In the genomic region with DNA sequence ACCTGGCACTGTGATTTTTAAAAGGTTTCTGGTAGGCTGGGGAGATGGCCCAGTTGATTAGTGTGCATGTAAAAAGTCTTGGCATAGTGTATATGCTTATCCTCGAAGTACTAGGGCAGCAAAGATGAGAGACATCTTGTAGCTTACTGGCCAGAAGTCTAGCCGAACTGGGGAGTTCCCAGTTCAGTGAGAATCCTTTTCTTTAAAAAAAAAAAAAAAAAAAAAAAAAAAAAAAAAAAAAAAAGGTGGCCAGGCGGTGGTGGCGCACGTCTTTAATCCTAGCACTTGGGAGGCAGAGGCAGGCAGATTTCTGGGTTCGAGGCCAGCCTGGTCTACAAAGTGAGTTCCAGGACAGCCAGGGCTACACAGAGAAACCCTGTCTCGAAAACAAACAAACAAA, we compare ENCODE assay signal across 1 mouse cellular context. TPM values are rescaled to one million over a fixed set of nuclear protein-coding genes. Genes with fewer than 3 reads are reported as not detected.
"Had no signal": no experiment of that assay in that cellular context is flagged by ENCODE, and none has a peak within 500 bp of the region (broad histone marks: within the 10 kb centered on the region; RNA-seq: fewer than 3 reads in every experiment).

No protein-coding gene starts in this region.

RNA-seq across cellular contexts. Expression of gene Tmem35a, which starts 16.2 kb away (rescaled TPM):
- total RNA-seq: neutrophil, adult 5-6 weeks had no signal
